Mouse (Mus musculus) hindbrain, postnatal 0 days (tissue): ENCODE measurements around the gene Lime1. TPM values are rescaled to one million over a fixed set of nuclear protein-coding genes. Genes with fewer than 3 reads are reported as not detected.

Experiments
- ATAC-seq: fragments of 200-750 bp; cut with Nextera tagmentation; 2 replicates; pipeline ENCODE4 v1.8.0; 2017; ENCODE audit warnings: mild to moderate bottlenecking, moderate TSS enrichment, moderate library complexity
- DNase-seq: peaks from one replicate; pipeline ENCODE4 v3.0.0-alpha.2; 2015; ENCODE audit warnings: low spot score
- H3K27ac ChIP-seq: fragments of 300-500 bp; sonication (generic); 2 replicates; pipeline ENCODE4 v1.5.1; 2014; ENCODE audit warnings: mild to moderate bottlenecking
- H3K27me3 ChIP-seq: fragments of 300-500 bp; sonication (generic); 2 replicates; pipeline ENCODE4 v1.6.1; 2014; ENCODE audit warnings: low read length, mixed read lengths; ENCODE audit not compliant: insufficient read depth
- H3K36me3 ChIP-seq: fragments of 300-500 bp; sonication (generic); 2 replicates; pipeline ENCODE4 v1.6.1; 2014; ENCODE audit warnings: low read length, mixed read lengths; ENCODE audit not compliant: insufficient read depth
- H3K4me1 ChIP-seq: fragments of 300-500 bp; sonication (generic); 2 replicates; pipeline ENCODE4 v1.6.1; 2014; ENCODE audit warnings: antibody characterized with exemption, low read length, mixed read lengths; ENCODE audit not compliant: insufficient read depth
- H3K4me2 ChIP-seq: fragments of 300-500 bp; sonication (generic); 2 replicates; pipeline ENCODE4 v1.6.1; 2014; ENCODE audit warnings: low read depth, mild to moderate bottlenecking, low read length, moderate library complexity, mixed read lengths
- H3K4me3 ChIP-seq: fragments of 300-500 bp; sonication (generic); 2 replicates; pipeline ENCODE4 v1.5.1; 2014; ENCODE audit warnings: low read length
- H3K9ac ChIP-seq: fragments of 300-500 bp; sonication (generic); replicated peaks from 2 replicates; pipeline ENCODE4 v1.6.1; 2014; ENCODE audit warnings: mild to moderate bottlenecking, low read length, moderate library complexity, mixed read lengths
- H3K9me3 ChIP-seq: fragments of 300-500 bp; sonication (generic); 2 replicates; pipeline ENCODE4 v1.6.1; 2016; ENCODE audit warnings: low read length, mixed read lengths
- CTCF ChIP-seq: IDR thresholded peaks from 2 replicates; pipeline ENCODE4 v1.5.1; 2016; ENCODE audit warnings: antibody characterized with exemption, control low read depth, low read depth
- WGBS: fragments of 180-500 bp; shearing (Covaris S2); extraction: QIAGEN DNeasy Blood & Tissue Kit; methylation state at CpG from one replicate; pipeline ENCODE4 v1.1.7; 2014; 5-methylcytosine and 5-hydroxymethylcytosine counted together
- polyA plus RNA-seq: library from polyadenylated mRNA; unstranded; fragments of >200 nt; fragmentation: Nextera tagmentation; extraction: Ambion mirVana; gene quantifications from 2 replicates; pipeline ENCODE4 v1.2.1, GENCODE M21; 2015
- total RNA-seq: library from RNA; depleted of rRNA; stranded (reverse); fragments of >200 nt; gene quantifications from 2 replicates; pipeline ENCODE4 v1.2.3, GENCODE M21; 2014; rRNA removed

Lime1 gene
- total RNA-seq (49.0 and 62.1 TPM in 2 replicates), polyA plus RNA-seq (24.1 and 26.2 TPM in 2 replicates)

- DNase-seq (no peak), ATAC-seq (no peak)
- Histone ChIP-seq H3K27me3 (no peaks in the 10 kb centered on the region), H3K9ac (no peak within 1 kb of the TSS), H3K4me3 (no peak within 1 kb of the TSS), H3K9me3 (no peaks in the 10 kb centered on the region), H3K27ac (no peak within 1 kb of the TSS), H3K4me2 (no peak within 1 kb of the TSS), H3K36me3 (peaks cover 44% of the 10 kb centered on the region), H3K4me1 (no peaks in the 10 kb centered on the region)
- no peak for TF ChIP-seq CTCF
- 98% methylated on average over 12 of the region's 12 CpGs for WGBS
Measured at GRCm38 (mm10) chr2:181379778-181380177, at the start of gene Lime1. Gene Lime1, plus strand, starts transcription at chr2:181380078.

- Histone ChIP-seq H3K9me3 (no peaks in the 10 kb centered on the region), H3K4me1 (no peaks in the 10 kb centered on the region), H3K9ac (no peak overlapping the region), H3K27ac (no peak overlapping the region), H3K36me3 (peaks cover 46% of the 10 kb centered on the region), H3K4me2 (no peak overlapping the region), H3K4me3 (no peak overlapping the region), H3K27me3 (no peaks in the 10 kb centered on the region)
- no peak for DNase-seq
- TF ChIP-seq CTCF = no peak
- ATAC-seq = no peak
Measured at GRCm38 (mm10) chr2:181332542-181332941, 47.3 kb upstream of the Lime1 start.

GRCm38 (mm10) chr2:181334023-181334422, 45.9 kb upstream of the Lime1 start:
- H3K4me1 ChIP-seq = no peaks in the 10 kb centered on the region
- H3K27ac ChIP-seq = no peak overlapping the region
- peak; percentile 75 for TF ChIP-seq CTCF
- DNase-seq (peak; percentile 79), ATAC-seq (peak; percentile 72; the same call in 1 of the 2 replicates)
- peaks cover 42% of the 10 kb centered on the region for H3K36me3 ChIP-seq
- H3K9ac ChIP-seq = no peak overlapping the region
- H3K27me3 ChIP-seq = no peaks in the 10 kb centered on the region
- WGBS = 54% methylated on average over 3 of the region's 3 CpGs
- H3K4me3 ChIP-seq = no peak overlapping the region
- no peaks in the 10 kb centered on the region for H3K9me3 ChIP-seq
- H3K4me2 ChIP-seq = no peak overlapping the region

GRCm38 (mm10) chr2:181340426-181340825, 39.5 kb upstream of the Lime1 start:
- Histone ChIP-seq H3K4me3 (no peak overlapping the region), H3K36me3 (peaks cover 48% of the 10 kb centered on the region), H3K4me2 (no peak overlapping the region), H3K27me3 (no peaks in the 10 kb centered on the region), H3K9ac (no peak overlapping the region), H3K4me1 (no peaks in the 10 kb centered on the region), H3K9me3 (no peaks in the 10 kb centered on the region), H3K27ac (no peak overlapping the region)
- WGBS = 61% methylated on average over 4 of the region's 4 CpGs
- DNase-seq (peak; percentile 12), ATAC-seq (0 out of 2 replicates have a peak, but pooled peaks have one; percentile 53)
- no peak for TF ChIP-seq CTCF

GRCm38 (mm10) chr2:181342766-181343165, 37.1 kb upstream of the Lime1 start:
- no peak for TF ChIP-seq CTCF
- H3K4me1 ChIP-seq = no peaks in the 10 kb centered on the region
- no peak overlapping the region for H3K4me2 ChIP-seq
- H3K4me3 ChIP-seq = no peak overlapping the region
- no peak overlapping the region for H3K27ac ChIP-seq
- H3K27me3 ChIP-seq = no peaks in the 10 kb centered on the region
- DNase-seq (no peak), ATAC-seq (no peak)
- H3K9me3 ChIP-seq = no peaks in the 10 kb centered on the region
- H3K9ac ChIP-seq = no peak overlapping the region
- peaks cover 41% of the 10 kb centered on the region for H3K36me3 ChIP-seq
- 94% methylated on average over 6 of the region's 6 CpGs for WGBS

- no peak overlapping the region for H3K9ac ChIP-seq
- ATAC-seq (no peak), DNase-seq (no peak)
- H3K27me3 ChIP-seq = no peaks in the 10 kb centered on the region
- no peaks in the 10 kb centered on the region for H3K4me1 ChIP-seq
- no peak overlapping the region for H3K27ac ChIP-seq
- TF ChIP-seq CTCF = no peak
- H3K4me2 ChIP-seq = no peak overlapping the region
- 79% methylated on average over 3 of the region's 3 CpGs for WGBS
- H3K9me3 ChIP-seq = no peaks in the 10 kb centered on the region
- H3K4me3 ChIP-seq = no peak overlapping the region
- H3K36me3 ChIP-seq = peaks cover 47% of the 10 kb centered on the region
Measured at GRCm38 (mm10) chr2:181356780-181357179, 23.1 kb upstream of the Lime1 start.

- peak overlapping the region; percentile 96 for H3K4me2 ChIP-seq
- DNase-seq (no peak), ATAC-seq (no peak)
- H3K27ac ChIP-seq = no peak overlapping the region
- no peak for TF ChIP-seq CTCF
- WGBS = 77% methylated on average over 3 of the region's 3 CpGs
- H3K36me3 ChIP-seq = peaks cover 32% of the 10 kb centered on the region
- H3K9me3 ChIP-seq = no peaks in the 10 kb centered on the region
- peak overlapping the region; percentile 73 for H3K4me3 ChIP-seq
- H3K27me3 ChIP-seq = no peaks in the 10 kb centered on the region
- H3K9ac ChIP-seq = peak overlapping the region; percentile 70
- peaks cover 23% of the 10 kb centered on the region; the same call in 1 of the 2 replicates for H3K4me1 ChIP-seq
Measured at GRCm38 (mm10) chr2:181363946-181364345, 15.9 kb upstream of the Lime1 start.
